Mouse (Mus musculus): ENCODE results near the gene Noxo1. TPM values are rescaled to one million over a fixed set of nuclear protein-coding genes. Genes with fewer than 3 reads are reported as not detected.

The Noxo1 gene
- polyA plus RNA-seq, 1 experiment = 0.34 TPM

DNA sequence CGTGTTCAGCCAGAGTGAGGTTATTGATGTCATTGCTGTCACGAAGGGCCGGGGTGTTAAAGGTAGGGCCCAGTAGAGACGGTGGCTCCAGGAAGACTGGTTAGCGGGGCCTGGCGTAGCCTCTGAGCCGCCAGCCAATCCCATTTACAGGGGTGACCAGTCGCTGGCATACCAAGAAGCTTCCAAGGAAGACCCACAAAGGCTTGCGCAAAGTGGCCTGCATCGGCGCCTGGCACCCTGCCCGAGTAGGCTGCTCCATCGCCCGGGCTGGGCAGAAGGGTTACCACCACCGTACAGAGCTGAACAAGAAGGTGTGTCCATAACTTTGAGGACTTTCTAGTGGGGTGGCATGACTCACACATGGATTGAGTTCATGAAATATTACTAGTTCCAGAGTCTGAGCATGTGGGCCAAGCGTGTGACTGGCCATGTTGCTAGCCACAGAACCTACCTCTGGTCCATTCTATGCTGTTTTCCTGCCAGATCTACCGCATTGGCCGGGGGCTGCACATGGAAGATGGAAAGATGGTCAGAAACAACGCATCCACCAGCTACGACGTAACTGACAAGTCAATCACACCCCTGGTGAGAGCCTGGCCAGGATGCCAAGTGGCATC is 37.5 kb downstream of the Noxo1 start:
- TF ChIP-seq CTCF (IDR thresholded peaks at IDR 0.05; ENCODE audit: control insufficient read depth, insufficient read depth, insufficient read length) (no peak), MYOD1 (IDR thresholded peaks at IDR 0.05; ENCODE audit: control insufficient read depth, insufficient read length, low read depth) (no peak), CEBPB (IDR thresholded peaks at IDR 0.05; ENCODE audit: low read depth) (no peak), FOSL1 (IDR thresholded peaks at IDR 0.05; ENCODE audit: insufficient read depth, low read length, poor library complexity, severe bottlenecking) (no peak), MYOG (IDR thresholded peaks at IDR 0.05; ENCODE audit: control insufficient read depth, extremely low read depth, insufficient read length) (no peak), MAX (IDR thresholded peaks at IDR 0.05) (no peak), USF1 (IDR thresholded peaks at IDR 0.05; ENCODE audit: low read depth) (no peak)
- Histone ChIP-seq H3K27me3 (ENCODE audit: control insufficient read depth, insufficient read depth, insufficient read length) (peaks cover 6% of the 10 kb centered on the region), H3K36me3 (ENCODE audit: control insufficient read depth, insufficient read depth) (no peaks in the 10 kb centered on the region), H3ac (ENCODE audit: control insufficient read depth, insufficient read length, low read depth) (no peak overlapping the region), H3K4me3 (ENCODE audit: insufficient read depth, poor library complexity, severe bottlenecking) (no peak overlapping the region), H3K79me2 (ENCODE audit: control insufficient read depth, insufficient read depth) (no peaks in the 10 kb centered on the region), H3K79me3 (ENCODE audit: low read depth) (no peaks in the 10 kb centered on the region)

GRCm38 (mm10) chr17:24734513-24734912 is 38.5 kb downstream of the Noxo1 start:
- no peak overlapping the region for H3ac ChIP-seq (ENCODE audit: control insufficient read depth, insufficient read length, low read depth)
- H3K4me3 ChIP-seq (ENCODE audit: insufficient read depth, poor library complexity, severe bottlenecking) = no peak overlapping the region
- no peaks in the 10 kb centered on the region for H3K79me2 ChIP-seq (ENCODE audit: control insufficient read depth, insufficient read depth)
- peaks cover 6% of the 10 kb centered on the region for H3K27me3 ChIP-seq (ENCODE audit: control insufficient read depth, insufficient read depth, insufficient read length)
- H3K36me3 ChIP-seq (ENCODE audit: control insufficient read depth, insufficient read depth) = no peaks in the 10 kb centered on the region
- TF ChIP-seq MAX (IDR thresholded peaks at IDR 0.05) (no peak), FOSL1 (IDR thresholded peaks at IDR 0.05; ENCODE audit: insufficient read depth, low read length, poor library complexity, severe bottlenecking) (no peak), MYOG (IDR thresholded peaks at IDR 0.05; ENCODE audit: control insufficient read depth, extremely low read depth, insufficient read length) (no peak), CTCF (IDR thresholded peaks at IDR 0.05; ENCODE audit: control insufficient read depth, insufficient read depth, insufficient read length) (no peak), MYOD1 (IDR thresholded peaks at IDR 0.05; ENCODE audit: control insufficient read depth, insufficient read length, low read depth) (no peak), CEBPB (IDR thresholded peaks at IDR 0.05; ENCODE audit: low read depth) (no peak), USF1 (IDR thresholded peaks at IDR 0.05; ENCODE audit: low read depth) (no peak)
- H3K79me3 ChIP-seq (ENCODE audit: low read depth) = no peaks in the 10 kb centered on the region

DNA sequence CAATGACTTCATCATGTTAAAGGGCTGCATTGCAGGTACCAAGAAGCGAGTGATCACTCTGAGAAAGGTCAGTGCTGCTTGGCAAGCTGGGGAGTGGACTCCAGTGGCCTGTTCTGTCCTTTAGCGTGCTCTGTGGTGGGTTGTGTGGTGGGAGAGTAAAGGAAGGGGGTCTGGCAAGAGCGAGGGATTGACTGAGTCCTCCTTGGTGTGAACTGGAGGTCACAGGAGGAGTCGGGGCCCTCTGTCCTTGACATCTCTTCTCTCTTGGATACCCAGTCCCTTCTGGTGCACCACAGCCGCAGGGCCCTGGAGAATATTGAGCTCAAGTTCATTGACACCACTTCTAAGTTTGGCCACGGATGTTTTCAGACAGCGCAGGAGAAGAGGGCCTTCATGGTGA is 39.4 kb downstream of the Noxo1 start:
- Histone ChIP-seq H3K79me2 (ENCODE audit: control insufficient read depth, insufficient read depth) (no peaks in the 10 kb centered on the region), H3ac (ENCODE audit: control insufficient read depth, insufficient read length, low read depth) (no peak overlapping the region), H3K79me3 (ENCODE audit: low read depth) (no peaks in the 10 kb centered on the region), H3K4me3 (ENCODE audit: insufficient read depth, poor library complexity, severe bottlenecking) (no peak overlapping the region), H3K36me3 (ENCODE audit: control insufficient read depth, insufficient read depth) (no peaks in the 10 kb centered on the region), H3K27me3 (ENCODE audit: control insufficient read depth, insufficient read depth, insufficient read length) (peaks cover 6% of the 10 kb centered on the region)
- TF ChIP-seq FOSL1 (IDR thresholded peaks at IDR 0.05; ENCODE audit: insufficient read depth, low read length, poor library complexity, severe bottlenecking) (no peak), MAX (IDR thresholded peaks at IDR 0.05) (no peak), CEBPB (IDR thresholded peaks at IDR 0.05; ENCODE audit: low read depth) (no peak), CTCF (IDR thresholded peaks at IDR 0.05; ENCODE audit: control insufficient read depth, insufficient read depth, insufficient read length) (no peak), MYOG (IDR thresholded peaks at IDR 0.05; ENCODE audit: control insufficient read depth, extremely low read depth, insufficient read length) (no peak), USF1 (IDR thresholded peaks at IDR 0.05; ENCODE audit: low read depth) (no peak), MYOD1 (IDR thresholded peaks at IDR 0.05; ENCODE audit: control insufficient read depth, insufficient read length, low read depth) (no peak)

DNA sequence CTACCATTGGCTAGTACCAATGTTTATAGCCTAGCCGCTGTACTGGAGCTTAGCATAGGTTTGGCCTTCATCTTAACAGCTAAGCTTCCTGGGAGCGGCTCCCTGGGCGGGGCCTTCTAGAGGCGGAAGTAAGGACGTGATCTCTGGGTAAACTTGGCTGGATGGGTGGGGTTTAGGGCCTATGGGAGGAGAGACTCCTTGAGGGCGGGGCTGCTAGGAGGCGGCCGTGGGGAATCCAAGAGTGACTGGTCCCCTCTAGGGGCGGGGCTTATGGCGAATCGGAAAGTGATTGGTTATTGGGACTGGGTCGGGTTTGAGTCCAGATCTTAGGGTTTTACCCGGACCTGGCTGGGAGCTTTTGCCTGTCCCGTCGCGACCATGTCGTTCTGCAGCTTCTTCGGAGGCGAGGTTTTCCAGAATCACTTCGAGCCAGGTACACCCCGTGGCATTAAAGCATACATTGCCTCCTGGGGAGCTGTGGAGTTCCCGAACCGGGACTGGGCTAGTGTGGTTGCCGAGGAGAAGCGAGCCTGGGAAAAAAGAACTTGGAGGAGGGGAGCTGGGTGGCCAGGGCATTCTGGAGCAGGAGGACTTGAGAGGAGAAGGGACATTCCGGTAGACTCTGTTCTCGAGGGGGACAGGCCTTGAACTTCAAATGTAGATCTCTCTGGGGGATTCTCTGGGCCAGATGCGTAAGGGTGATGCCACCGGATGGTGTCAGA is 40.5 kb downstream of the Noxo1 start, which contains the start of gene Msrb1:
TSS of gene Msrb1 (plus strand) at position 313 of the 722 bp plus-strand sequence.
- peak within 1 kb of the TSS; percentile 88 for H3ac ChIP-seq (ENCODE audit: control insufficient read depth, insufficient read length, low read depth)

DNA sequence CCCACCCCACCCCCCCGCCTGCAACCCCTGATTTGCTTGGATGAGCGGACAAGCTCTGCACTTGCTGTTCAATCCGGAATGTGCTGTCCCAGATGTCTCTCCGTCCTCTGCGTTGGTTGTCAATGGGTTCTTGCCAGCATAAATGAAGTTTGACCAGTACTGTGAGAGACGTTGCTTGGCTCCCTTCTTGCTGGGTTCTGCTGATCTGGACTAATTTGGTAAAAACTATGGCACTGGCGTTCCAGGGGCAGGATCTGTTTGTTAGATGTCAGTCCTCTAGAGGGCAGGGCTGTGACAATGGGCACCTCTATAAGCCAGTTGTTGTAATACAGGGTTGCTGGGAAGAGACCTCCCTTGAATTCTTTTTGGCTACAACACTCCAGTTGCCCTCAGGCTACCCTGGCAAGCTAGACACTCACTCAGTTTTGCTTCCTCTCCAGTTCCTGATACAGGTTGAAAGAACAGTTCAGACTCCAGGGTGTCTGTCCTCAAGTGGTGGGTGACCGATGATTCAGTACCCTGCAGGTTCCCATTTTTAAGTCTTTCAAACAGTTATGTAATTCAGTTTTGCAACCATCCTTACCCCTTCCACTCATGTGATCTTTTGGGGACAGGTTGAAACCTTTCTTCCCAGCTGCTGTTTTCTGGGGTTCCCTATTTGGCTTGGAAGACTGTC is 41.2 kb downstream of the Noxo1 start:
- Histone ChIP-seq H3K36me3 (ENCODE audit: control insufficient read depth, insufficient read depth) (no peaks in the 10 kb centered on the region), H3K27me3 (ENCODE audit: control insufficient read depth, insufficient read depth, insufficient read length) (peaks cover 6% of the 10 kb centered on the region), H3K4me3 (ENCODE audit: insufficient read depth, poor library complexity, severe bottlenecking) (peak overlapping the region; percentile 61), H3ac (ENCODE audit: control insufficient read depth, insufficient read length, low read depth) (peak overlapping the region; percentile 88), H3K79me3 (ENCODE audit: low read depth) (no peaks in the 10 kb centered on the region), H3K79me2 (ENCODE audit: control insufficient read depth, insufficient read depth) (no peaks in the 10 kb centered on the region)
- TF ChIP-seq CEBPB (IDR thresholded peaks at IDR 0.05; ENCODE audit: low read depth) (no peak), MAX (IDR thresholded peaks at IDR 0.05) (no peak), MYOD1 (IDR thresholded peaks at IDR 0.05; ENCODE audit: control insufficient read depth, insufficient read length, low read depth) (no peak), MYOG (IDR thresholded peaks at IDR 0.05; ENCODE audit: control insufficient read depth, extremely low read depth, insufficient read length) (no peak), USF1 (IDR thresholded peaks at IDR 0.05; ENCODE audit: low read depth) (no peak), CTCF (IDR thresholded peaks at IDR 0.05; ENCODE audit: control insufficient read depth, insufficient read depth, insufficient read length) (no peak), FOSL1 (IDR thresholded peaks at IDR 0.05; ENCODE audit: insufficient read depth, low read length, poor library complexity, severe bottlenecking) (no peak)

More for the DNA sequence above, 40.5 kb downstream of the Noxo1 start, which contains the start of gene Msrb1:
- Histone ChIP-seq H3K4me3 (ENCODE audit: insufficient read depth, poor library complexity, severe bottlenecking) (peak within 1 kb of the TSS; percentile 61), H3K79me2 (ENCODE audit: control insufficient read depth, insufficient read depth) (no peaks in the 10 kb centered on the region), H3K79me3 (ENCODE audit: low read depth) (no peaks in the 10 kb centered on the region), H3K36me3 (ENCODE audit: control insufficient read depth, insufficient read depth) (no peaks in the 10 kb centered on the region), H3K27me3 (ENCODE audit: control insufficient read depth, insufficient read depth, insufficient read length) (peaks cover 6% of the 10 kb centered on the region)
- TF ChIP-seq FOSL1 (IDR thresholded peaks at IDR 0.05; ENCODE audit: insufficient read depth, low read length, poor library complexity, severe bottlenecking) = no peak
- no peak for TF ChIP-seq USF1 (IDR thresholded peaks at IDR 0.05; ENCODE audit: low read depth)
- TF ChIP-seq MYOD1 (IDR thresholded peaks at IDR 0.05; ENCODE audit: control insufficient read depth, insufficient read length, low read depth) = no peak
- TF ChIP-seq MYOG (IDR thresholded peaks at IDR 0.05; ENCODE audit: control insufficient read depth, extremely low read depth, insufficient read length) = no peak
- TF ChIP-seq CTCF (IDR thresholded peaks at IDR 0.05; ENCODE audit: control insufficient read depth, insufficient read depth, insufficient read length) = no peak
- TF ChIP-seq CEBPB (IDR thresholded peaks at IDR 0.05; ENCODE audit: low read depth) = no peak

Data from C2C12 (cell line).